Comparison of ENCODE assay signal across 13 mouse cellular contexts in the genomic region with DNA sequence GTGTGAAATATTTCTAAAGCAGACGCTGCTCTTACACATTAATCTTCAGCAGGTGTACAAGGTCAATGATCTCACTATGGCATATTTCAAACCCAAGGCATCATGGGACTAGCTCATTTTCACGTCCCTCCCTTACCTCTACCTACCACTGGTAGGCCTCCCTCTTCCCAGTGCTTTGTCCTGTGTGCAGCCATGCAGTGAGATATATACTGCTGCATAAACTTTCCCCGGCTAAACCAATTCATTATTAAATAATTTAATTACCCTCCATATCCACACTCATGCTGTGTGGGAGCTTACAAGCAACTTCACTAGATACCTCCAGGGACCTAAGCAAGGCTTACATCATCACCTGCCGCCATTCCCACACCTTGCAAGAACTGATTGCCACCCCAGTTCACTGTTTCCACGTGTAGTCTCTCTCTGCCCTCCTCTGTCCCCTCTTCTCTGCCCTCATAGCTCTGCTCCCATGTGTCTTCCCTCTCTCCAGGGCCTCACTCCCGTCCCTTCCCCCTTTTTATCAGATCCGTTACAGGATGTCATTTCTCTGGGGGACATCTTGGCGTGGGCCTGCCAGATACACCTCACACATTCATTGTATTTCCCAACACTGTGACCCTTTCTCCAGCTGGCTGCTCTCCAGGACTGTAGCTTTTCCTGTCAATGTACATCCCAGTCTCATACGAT.
DNase-seq lines count a peak whose midpoint lies in the region; ATAC-seq and TF ChIP-seq lines count a peak whose summit lies in the region.
"Had no signal": no experiment of that assay in that cellular context is flagged by ENCODE, and none has a peak within 500 bp of the region (broad histone marks: within the 10 kb centered on the region; RNA-seq: fewer than 3 reads in every experiment).

No protein-coding gene starts in this region.

- H3K4me2 ChIP-seq in heart, embryonic 16.5 days (ENCODE audit: low read depth, low read length), result peak overlapping the region; percentile 23; the same call in 1 of the 2 replicates
- H3K4me2 ChIP-seq in liver, embryonic 14.5 days (ENCODE audit: low read depth), result no peak overlapping the region
- H3K4me2 ChIP-seq in embryonic facial prominence, embryonic 14.5 days (ENCODE audit: low read depth, low read length), result no peak overlapping the region
- H3K4me2 ChIP-seq in liver, embryonic 15.5 days, result no peak overlapping the region
- H3K4me2 ChIP-seq: stomach, embryonic 15.5 days had no signal

- 36% methylated on average over 9 of the region's 9 CpGs for WGBS in heart, embryonic 16.5 days
- 45% methylated on average over 9 of the region's 9 CpGs for WGBS in liver, embryonic 14.5 days (ENCODE audit: insufficient replicate concordance)
- 58% methylated on average over 9 of the region's 9 CpGs for WGBS in embryonic facial prominence, embryonic 14.5 days
- WGBS in liver, embryonic 15.5 days (ENCODE audit: insufficient replicate concordance), result 49% methylated on average over 9 of the region's 9 CpGs

- no peak for DNase-seq in heart, postnatal 10 days
- no peak for DNase-seq in liver, embryonic 14.5 days (ENCODE audit: low read depth in 3 of 3, low spot score in 3 of 3)
- DNase-seq in liver, result no peak
- peak; percentile 43 for DNase-seq in embryonic facial prominence, embryonic 14.5 days (ENCODE audit: low spot score)
- no peak for DNase-seq in c-Kit-positive CD71-positive TER-119-positive erythroid progenitor cells, embryonic 14.5 days (ENCODE audit: low spot score)
- no peak for DNase-seq in frontal cortex, adult 2 months (ENCODE audit: extremely low spot score in 1 of 2, low spot score in 1 of 2)
- DNase-seq: cerebellum, postnatal 14 days; layer of hippocampus, postnatal 36 days; right cerebral cortex, postnatal 25 days had no signal

- H3K36me3 ChIP-seq in heart, embryonic 16.5 days (ENCODE audit: control insufficient read depth, insufficient read depth), result peaks cover 3% of the 10 kb centered on the region
- no peaks in the 10 kb centered on the region for H3K36me3 ChIP-seq in liver, embryonic 14.5 days (replicated peaks; ENCODE audit: control insufficient read depth, insufficient read depth, low read depth)
- H3K36me3 ChIP-seq in embryonic facial prominence, embryonic 14.5 days (ENCODE audit: control insufficient read depth, insufficient read depth, low read length), result no peaks in the 10 kb centered on the region
- H3K36me3 ChIP-seq in liver, embryonic 15.5 days (replicated peaks), result no peaks in the 10 kb centered on the region
- H3K36me3 ChIP-seq: stomach, embryonic 15.5 days had no signal

- intact Hi-C loops in heart, postnatal 10 days (cut with DNase I), result no loop called here

- H3K9me3 ChIP-seq in heart, embryonic 16.5 days (replicated peaks; ENCODE audit: control insufficient read depth, low read length), result no peaks in the 10 kb centered on the region
- H3K9me3 ChIP-seq in liver, embryonic 14.5 days (ENCODE audit: control insufficient read depth, low read length), result no peaks in the 10 kb centered on the region
- no peaks in the 10 kb centered on the region for H3K9me3 ChIP-seq in embryonic facial prominence, embryonic 14.5 days (ENCODE audit: control insufficient read depth, low read length)
- no peaks in the 10 kb centered on the region for H3K9me3 ChIP-seq in liver, embryonic 15.5 days (replicated peaks)
- H3K9me3 ChIP-seq: stomach, embryonic 15.5 days had no signal

- TF ChIP-seq EP300 in liver, embryonic 14.5 days (IDR thresholded peaks at IDR 0.05; ENCODE audit: low read depth), result no peak

- no peak for TF ChIP-seq CTCF in liver, embryonic 14.5 days (IDR thresholded peaks at IDR 0.05; ENCODE audit: low read depth)

- peak; percentile 53 for ATAC-seq in heart, embryonic 16.5 days (replicated peaks; ENCODE audit: extremely low read depth, insufficient read depth, low FRiP score)
- ATAC-seq in liver, embryonic 14.5 days (ENCODE audit: insufficient read depth), result 0 out of 2 replicates have a peak, but pooled peaks have one; percentile 21
- peak; percentile 38; the same call in 1 of the 2 replicates for ATAC-seq in embryonic facial prominence, embryonic 14.5 days (ENCODE audit: low read depth)
- ATAC-seq in liver, embryonic 15.5 days (ENCODE audit: insufficient read depth), result peak; percentile 33; the same call in 1 of the 2 replicates

- H3K27me3 ChIP-seq in heart, embryonic 16.5 days (ENCODE audit: control insufficient read depth, insufficient read depth, low read length), result no peaks in the 10 kb centered on the region
- H3K27me3 ChIP-seq in liver, embryonic 14.5 days (ENCODE audit: control insufficient read depth, insufficient read depth, low read length), result no peaks in the 10 kb centered on the region
- no peaks in the 10 kb centered on the region for H3K27me3 ChIP-seq in embryonic facial prominence, embryonic 14.5 days (replicated peaks; ENCODE audit: control insufficient read depth, insufficient read depth, low read length)
- H3K27me3 ChIP-seq in liver, embryonic 15.5 days, result no peaks in the 10 kb centered on the region
- H3K27me3 ChIP-seq: CH12.LX; stomach, embryonic 15.5 days had no signal

- H3K4me1 ChIP-seq in heart, embryonic 16.5 days (ENCODE audit: control insufficient read depth, insufficient read depth, low read length), result peaks cover 49% of the 10 kb centered on the region
- peaks cover 0 to 6% of the 10 kb centered on the region in 2 experiments; a peak in 2 of 4 replicates for H3K4me1 ChIP-seq in liver, embryonic 14.5 days (replicated peaks; ENCODE audit: control insufficient read depth in 2 of 2, insufficient read depth in 2 of 2, low read length in 1 of 2)
- peaks cover 16% of the 10 kb centered on the region for H3K4me1 ChIP-seq in embryonic facial prominence, embryonic 14.5 days (ENCODE audit: control insufficient read depth, insufficient read depth, low read length)
- peaks cover 16% of the 10 kb centered on the region for H3K4me1 ChIP-seq in liver, embryonic 15.5 days (replicated peaks)

- no peak overlapping the region for H3K4me3 ChIP-seq in heart, embryonic 16.5 days (ENCODE audit: low read length)
- no peak overlapping the region for H3K4me3 ChIP-seq in liver, embryonic 14.5 days (ENCODE audit: insufficient read depth in 1 of 2, low read depth in 2 of 2, low read length in 2 of 2)
- H3K4me3 ChIP-seq in embryonic facial prominence, embryonic 14.5 days (ENCODE audit: low read depth, low read length), result no peak overlapping the region
- H3K4me3 ChIP-seq in liver, embryonic 15.5 days (replicated peaks), result no peak overlapping the region
- H3K4me3 ChIP-seq: stomach, embryonic 15.5 days had no signal

- no peak overlapping the region for H3K9ac ChIP-seq in heart, embryonic 16.5 days (ENCODE audit: low read length)
- no peak overlapping the region for H3K9ac ChIP-seq in liver, embryonic 14.5 days (replicated peaks)
- no peak overlapping the region for H3K9ac ChIP-seq in embryonic facial prominence, embryonic 14.5 days (ENCODE audit: low read depth, low read length)
- H3K9ac ChIP-seq in liver, embryonic 15.5 days, result no peak overlapping the region
- H3K9ac ChIP-seq: stomach, embryonic 15.5 days had no signal

- peak overlapping the region; percentile 65 for H3K27ac ChIP-seq in heart, embryonic 16.5 days (ENCODE audit: low read length)
- no peak overlapping the region for H3K27ac ChIP-seq in liver, embryonic 14.5 days
- H3K27ac ChIP-seq in embryonic facial prominence, embryonic 14.5 days (replicated peaks; ENCODE audit: low read depth, low read length), result no peak overlapping the region
- H3K27ac ChIP-seq in liver, embryonic 15.5 days (replicated peaks), result no peak overlapping the region
